Mouse (Mus musculus) ES-Bruce4 (cell line): Measurements from ENCODE around the gene Traf5. TPM values are rescaled to one million over a fixed set of nuclear protein-coding genes. Genes with fewer than 3 reads are reported as not detected.

ENCODE experiments used
- H3K27ac ChIP-seq: 2 replicates; pipeline ENCODE4 v1.5.1; 2012; ENCODE audit warnings: low read length, inconsistent platforms; ENCODE audit not compliant: insufficient read depth
- H3K27me3 ChIP-seq: 2 replicates; pipeline ENCODE4 v1.6.1; 2012; ENCODE audit warnings: mild to moderate bottlenecking, low read length, inconsistent platforms; ENCODE audit not compliant: control insufficient read depth, poor library complexity, insufficient read depth, severe bottlenecking
- H3K36me3 ChIP-seq: 2 replicates; pipeline ENCODE4 v1.6.1; 2012; ENCODE audit warnings: inconsistent platforms, mild to moderate bottlenecking, low read length, moderate library complexity; ENCODE audit not compliant: control insufficient read depth, poor library complexity, insufficient read depth, severe bottlenecking
- H3K4me1 ChIP-seq: one replicate; pipeline ENCODE4 v1.8.1; 2011; ENCODE audit warnings: low read length; ENCODE audit not compliant: control insufficient read depth, insufficient read depth
- H3K4me3 ChIP-seq: 2 replicates; pipeline ENCODE4 v1.5.1; 2011; ENCODE audit warnings: low read depth, mild to moderate bottlenecking, low read length
- H3K9ac ChIP-seq: 2 replicates; pipeline ENCODE4 v1.6.1; 2012; ENCODE audit warnings: low read depth, mild to moderate bottlenecking, inconsistent platforms; ENCODE audit not compliant: poor library complexity, severe bottlenecking
- H3K9me3 ChIP-seq: replicated peaks from 2 replicates; pipeline ENCODE4 v1.6.1; 2012; ENCODE audit warnings: mild to moderate bottlenecking, low read length, inconsistent platforms; ENCODE audit not compliant: control insufficient read depth, poor library complexity, insufficient read depth, severe bottlenecking
- CTCF ChIP-seq: IDR thresholded peaks from one replicate; pipeline ENCODE4 v1.8.1; 2011; ENCODE audit warnings: low read depth, low read length
- EP300 ChIP-seq: IDR thresholded peaks from 2 replicates; pipeline ENCODE4 v1.6.1; 2011; ENCODE audit warnings: low read depth, low read length; ENCODE audit not compliant: insufficient read depth
- POLR2A ChIP-seq: IDR thresholded peaks from one replicate; pipeline ENCODE4 v1.8.1; 2011; ENCODE audit warnings: low read length; ENCODE audit not compliant: insufficient read depth
- polyA plus RNA-seq: library from polyadenylated mRNA; stranded (reverse); fragments of >200 nt; gene quantifications from 2 replicates; pipeline ENCODE4 v1.2.4, GENCODE M21; 2011; ENCODE audit warnings: low read depth; ENCODE audit not compliant: missing spikeins, insufficient read depth, insufficient read length

Gene Traf5
- polyA plus RNA-seq, 1 experiment: 0.81 TPM

DNA sequence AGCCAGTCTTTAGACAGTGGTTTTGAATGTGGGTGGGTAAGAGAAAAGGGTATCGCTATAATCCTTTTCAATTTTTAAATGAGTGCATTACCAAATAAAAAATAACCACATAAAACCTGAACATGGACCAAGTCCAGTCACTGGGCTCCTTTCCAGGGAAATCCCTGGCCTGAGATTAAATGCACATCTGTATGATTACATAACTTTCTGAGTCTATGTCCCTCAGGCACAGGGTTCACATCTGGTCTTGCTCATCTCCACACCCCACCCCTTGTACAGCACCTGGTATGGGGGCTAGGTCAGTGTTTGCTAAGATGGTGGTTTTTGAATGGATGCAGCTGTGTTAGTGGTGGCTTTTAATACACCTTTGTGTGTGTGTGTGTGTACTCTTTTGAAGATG, 19.9 kb downstream of the Traf5 start:
- Histone ChIP-seq H3K27ac (no peak overlapping the region), H3K36me3 (no peaks in the 10 kb centered on the region), H3K9ac (no peak overlapping the region)

DNA sequence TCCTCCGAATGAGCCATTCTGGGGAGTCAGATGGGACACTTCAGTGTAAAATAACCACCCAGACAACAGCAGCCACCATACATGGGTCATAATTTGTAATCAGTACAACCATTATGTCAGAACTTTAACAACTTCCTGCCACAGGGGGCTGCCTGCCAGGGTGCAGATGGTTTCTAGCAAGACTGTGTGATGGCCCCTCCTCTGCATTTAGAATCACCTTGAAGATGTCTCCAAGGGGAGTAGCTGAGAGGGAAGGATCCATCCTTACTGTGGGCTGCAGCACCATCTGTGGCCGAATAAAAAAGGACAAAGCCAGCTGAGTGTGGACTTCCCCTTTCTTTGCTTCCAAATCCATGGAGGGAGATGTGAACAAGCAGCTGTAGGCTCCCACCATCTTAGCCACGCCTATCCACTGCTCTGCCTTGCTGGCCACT, 21.7 kb downstream of the Traf5 start:
- Histone ChIP-seq H3K4me1 (no peaks in the 10 kb centered on the region), H3K36me3 (no peaks in the 10 kb centered on the region), H3K9ac (no peak overlapping the region), H3K9me3 (no peaks in the 10 kb centered on the region), H3K27me3 (no peaks in the 10 kb centered on the region), H3K27ac (no peak overlapping the region), H3K4me3 (no peak overlapping the region)
- no peak for TF ChIP-seq POLR2A
- TF ChIP-seq CTCF: no peak
- no peak for TF ChIP-seq EP300

More for the DNA sequence above, 19.9 kb downstream of the Traf5 start:
- Histone ChIP-seq H3K4me1 (no peaks in the 10 kb centered on the region), H3K9me3 (no peaks in the 10 kb centered on the region), H3K4me3 (no peak overlapping the region), H3K27me3 (no peaks in the 10 kb centered on the region)
- TF ChIP-seq EP300 (no peak), CTCF (no peak), POLR2A (no peak)

DNA sequence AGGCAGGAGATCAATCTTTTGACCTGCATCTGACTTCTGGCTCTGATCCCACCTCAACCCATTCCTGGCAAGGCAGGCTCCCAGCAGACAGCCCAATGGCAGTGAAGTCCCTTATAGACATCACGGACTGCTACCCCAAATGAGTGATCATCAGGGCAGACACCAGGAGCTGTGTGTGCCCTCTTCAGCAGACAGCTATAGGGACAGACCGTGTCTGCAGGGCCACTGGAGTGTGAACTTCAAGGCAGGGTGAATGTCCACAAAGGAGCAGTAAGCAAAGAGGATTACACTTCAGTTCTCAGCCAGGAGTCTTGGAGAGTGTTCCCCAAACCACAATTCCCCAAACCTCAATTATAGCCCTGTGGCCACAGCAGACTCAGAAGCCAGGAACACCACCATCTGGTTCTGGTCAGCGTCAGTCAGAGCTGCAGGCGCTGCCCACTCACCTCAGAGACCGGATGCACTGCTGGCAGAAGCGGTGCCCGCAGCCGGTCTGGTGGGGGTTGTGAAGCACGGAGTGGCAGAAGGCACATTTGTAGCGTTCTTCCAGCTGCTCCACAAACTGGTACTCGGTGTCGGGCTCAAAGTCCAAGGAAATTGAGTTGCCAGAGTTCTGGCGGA, 22.3 kb downstream of the Traf5 start:
- Histone ChIP-seq H3K27me3 (no peaks in the 10 kb centered on the region), H3K27ac (no peak overlapping the region), H3K9me3 (no peaks in the 10 kb centered on the region), H3K36me3 (no peaks in the 10 kb centered on the region), H3K4me3 (no peak overlapping the region), H3K9ac (no peak overlapping the region), H3K4me1 (no peaks in the 10 kb centered on the region)
- TF ChIP-seq EP300 (no peak), CTCF (no peak), POLR2A (no peak)

DNA sequence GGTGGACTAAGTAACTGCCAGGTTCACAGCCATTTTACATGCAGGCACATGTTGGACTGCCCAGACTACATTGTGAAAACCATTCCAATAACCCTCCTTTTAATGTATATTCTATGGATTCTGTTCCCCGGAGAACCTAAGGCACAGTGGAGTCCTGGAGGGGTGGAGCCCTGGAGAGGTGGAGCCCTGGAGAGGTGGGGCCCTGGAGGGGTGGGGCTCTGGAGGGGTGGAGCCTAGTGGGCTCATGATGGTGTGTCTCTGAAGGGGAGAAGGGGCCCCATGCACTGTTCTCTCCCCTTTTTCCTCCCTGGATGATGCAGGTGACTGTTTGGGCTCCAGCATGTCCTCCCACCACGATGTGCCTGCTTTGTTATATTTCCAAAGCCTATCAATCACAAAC, 24.2 kb downstream of the Traf5 start:
- Histone ChIP-seq H3K9me3 (no peaks in the 10 kb centered on the region), H3K4me1 (no peaks in the 10 kb centered on the region), H3K4me3 (no peak overlapping the region), H3K9ac (no peak overlapping the region), H3K36me3 (no peaks in the 10 kb centered on the region), H3K27me3 (no peaks in the 10 kb centered on the region), H3K27ac (no peak overlapping the region)
- TF ChIP-seq CTCF (no peak), POLR2A (no peak), EP300 (no peak)

DNA sequence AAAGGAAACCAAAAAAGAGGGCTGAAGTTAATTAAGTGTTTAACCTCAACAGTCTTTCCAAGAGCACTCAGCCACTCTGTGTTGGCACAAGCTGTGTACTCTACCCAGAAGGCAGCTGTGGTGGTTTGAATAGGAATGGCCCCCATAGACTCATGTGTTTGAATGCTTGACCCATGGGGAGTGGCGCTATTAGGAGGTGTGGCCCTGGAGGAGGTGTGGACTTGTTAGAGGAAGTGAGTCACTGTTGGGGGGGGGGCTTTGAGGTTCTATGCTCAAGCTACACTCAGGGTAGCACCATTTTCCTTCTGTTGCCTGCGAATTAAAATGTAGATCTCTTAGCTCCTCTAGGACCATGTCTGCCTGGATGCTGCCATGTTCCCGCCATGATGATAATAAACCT, 25.4 kb downstream of the Traf5 start:
- Histone ChIP-seq H3K4me1 (no peaks in the 10 kb centered on the region), H3K9ac (no peak overlapping the region), H3K9me3 (no peaks in the 10 kb centered on the region), H3K27ac (no peak overlapping the region), H3K4me3 (no peak overlapping the region), H3K27me3 (no peaks in the 10 kb centered on the region), H3K36me3 (no peaks in the 10 kb centered on the region)
- TF ChIP-seq CTCF (no peak), EP300 (no peak), POLR2A (no peak)

DNA sequence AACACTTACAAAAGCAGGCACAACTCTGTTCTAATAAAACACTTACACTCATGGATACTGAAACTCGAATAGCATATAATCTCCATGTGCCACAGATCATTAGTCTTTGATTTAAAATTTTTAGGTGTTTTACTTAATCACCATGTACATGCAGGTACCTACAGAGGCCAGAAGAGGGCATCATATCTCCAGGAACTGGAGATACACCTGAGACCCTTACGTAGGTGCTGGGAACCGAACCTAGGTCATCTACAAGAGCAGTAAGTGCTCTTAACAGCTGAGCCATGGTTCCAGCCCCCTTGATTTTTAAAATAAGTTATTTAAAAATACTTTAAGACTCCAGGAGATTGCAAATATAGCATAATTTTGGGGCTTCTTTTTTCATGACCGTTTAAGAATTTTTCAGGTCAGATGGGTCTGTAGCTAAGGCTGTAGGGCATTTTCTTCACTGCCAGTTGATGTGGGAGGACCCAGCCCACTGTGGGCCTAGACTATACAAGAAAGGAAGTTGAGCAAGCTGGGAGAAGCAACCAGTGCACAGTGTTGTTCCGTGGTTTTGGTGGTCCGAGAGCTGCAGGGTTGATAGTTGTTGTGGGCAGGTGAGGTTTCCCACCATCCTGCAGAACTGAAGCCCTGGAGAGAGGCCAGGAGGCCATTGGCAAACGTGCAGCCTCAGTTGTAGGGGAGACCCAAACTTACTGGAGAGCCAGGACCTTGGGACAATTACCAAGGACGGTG, 29.0 kb downstream of the Traf5 start:
- TF ChIP-seq POLR2A: no peak
- no peak for TF ChIP-seq CTCF
- no peak for TF ChIP-seq EP300
- H3K4me3 ChIP-seq: no peak overlapping the region
- no peaks in the 10 kb centered on the region for H3K36me3 ChIP-seq
- no peak overlapping the region for H3K27ac ChIP-seq
- H3K9ac ChIP-seq: no peak overlapping the region
- no peaks in the 10 kb centered on the region for H3K4me1 ChIP-seq
- H3K9me3 ChIP-seq: no peaks in the 10 kb centered on the region
- no peaks in the 10 kb centered on the region for H3K27me3 ChIP-seq
